Mouse (Mus musculus): ENCODE measurements at regions not wholly inside any gene's neighbourhood (a gene's known extent, or its start where the extent isn't known, plus 50 kb on each side); places are given as distances from the start of the nearest gene placed in this dataset.

GRCm38 (mm10) chr14:105604451-105604850 lies 292.2 kb downstream of the Spry2 start:
- Histone ChIP-seq H3K36me3 (ENCODE audit: control insufficient read depth in 1 of 2, insufficient read depth in 2 of 2, low read length in 2 of 2) (no peaks in the 10 kb centered on the region), H3K4me3 (ENCODE audit: control insufficient read depth in 1 of 2, insufficient read depth in 1 of 2, low read depth in 2 of 2, low read length in 2 of 2) (no peak overlapping the region), H3K79me2 (ENCODE audit: control insufficient read depth, insufficient read depth, low read length, poor library complexity) (no peaks in the 10 kb centered on the region), H3K9ac (ENCODE audit: control insufficient read depth, low read depth, low read length, poor library complexity, severe bottlenecking) (no peak overlapping the region), H3K4me1 (ENCODE audit: control insufficient read depth in 1 of 2, insufficient read depth in 2 of 2, low read length in 2 of 2) (no peaks in the 10 kb centered on the region; a peak in 1 of 4 replicates), H3K9me3 (replicated peaks; ENCODE audit: insufficient read depth, low read length) (no peaks in the 10 kb centered on the region), H3K27me3 (ENCODE audit: control insufficient read depth in 1 of 2, insufficient read depth in 2 of 2, low read length in 2 of 2) (no peaks in the 10 kb centered on the region), H3K27ac (ENCODE audit: control insufficient read depth, low read depth, low read length) (no peak overlapping the region)
- DNase-seq (ENCODE audit: low read depth, low spot score), result no peak
- no peak for TF ChIP-seq GABPA (IDR thresholded peaks at IDR 0.05; ENCODE audit: low read depth, low read length)

- no peaks in the 10 kb centered on the region for H3K27me3 ChIP-seq (ENCODE audit: control insufficient read depth in 1 of 2, insufficient read depth in 2 of 2, low read length in 2 of 2)
- no peak for TF ChIP-seq ETS1 (IDR thresholded peaks at IDR 0.05; ENCODE audit: low read depth, low read length)
- TF ChIP-seq ZMIZ1 (IDR thresholded peaks at IDR 0.05; ENCODE audit: low read depth, low read length), result no peak
- TF ChIP-seq SMC3 (IDR thresholded peaks at IDR 0.05; ENCODE audit: low read depth, low read length), result no peak
- TF ChIP-seq ELF1 (IDR thresholded peaks at IDR 0.05; ENCODE audit: low read depth, low read length), result no peak
- no peak for TF ChIP-seq JUND (IDR thresholded peaks at IDR 0.05; ENCODE audit: low read depth, low read length)
- TF ChIP-seq CTCF (IDR thresholded peaks at IDR 0.05 in 2 of 3, conservative IDR thresholded peaks at IDR 0.05 in 1 of 3; ENCODE audit: control insufficient read depth in 1 of 3, insufficient read depth in 1 of 3, low read depth in 2 of 3, low read length in 3 of 3, poor library complexity in 1 of 3, severe bottlenecking in 1 of 3), result no peak
- no peak for TF ChIP-seq GABPA (IDR thresholded peaks at IDR 0.05; ENCODE audit: low read depth, low read length)
- TF ChIP-seq NRF1 (IDR thresholded peaks at IDR 0.05; ENCODE audit: insufficient read depth, low read depth, low read length, poor library complexity, severe bottlenecking), result no peak
- TF ChIP-seq ZKSCAN1 (IDR thresholded peaks at IDR 0.05; ENCODE audit: low read depth, low read length), result no peak
- H3K36me3 ChIP-seq (ENCODE audit: control insufficient read depth in 1 of 2, insufficient read depth in 2 of 2, low read length in 2 of 2), result no peaks in the 10 kb centered on the region
- H3K27ac ChIP-seq (ENCODE audit: control insufficient read depth, low read depth, low read length), result no peak overlapping the region
- no peaks in the 10 kb centered on the region for H3K9me3 ChIP-seq (replicated peaks; ENCODE audit: insufficient read depth, low read length)
- no peak overlapping the region for H3K4me3 ChIP-seq (ENCODE audit: control insufficient read depth in 1 of 2, insufficient read depth in 1 of 2, low read depth in 2 of 2, low read length in 2 of 2)
- H3K9ac ChIP-seq (ENCODE audit: control insufficient read depth, low read depth, low read length, poor library complexity, severe bottlenecking), result no peak overlapping the region
- H3K4me1 ChIP-seq (ENCODE audit: control insufficient read depth in 1 of 2, insufficient read depth in 2 of 2, low read length in 2 of 2), result no peaks in the 10 kb centered on the region; a peak in 1 of 4 replicates
- H3K79me2 ChIP-seq (ENCODE audit: control insufficient read depth, insufficient read depth, low read length, poor library complexity), result no peaks in the 10 kb centered on the region
- no peak for DNase-seq (ENCODE audit: low read depth, low spot score)
These were observed 293.6 kb downstream of the Spry2 start for GRCm38 (mm10) chr14:105603047-105603461.

DNA sequence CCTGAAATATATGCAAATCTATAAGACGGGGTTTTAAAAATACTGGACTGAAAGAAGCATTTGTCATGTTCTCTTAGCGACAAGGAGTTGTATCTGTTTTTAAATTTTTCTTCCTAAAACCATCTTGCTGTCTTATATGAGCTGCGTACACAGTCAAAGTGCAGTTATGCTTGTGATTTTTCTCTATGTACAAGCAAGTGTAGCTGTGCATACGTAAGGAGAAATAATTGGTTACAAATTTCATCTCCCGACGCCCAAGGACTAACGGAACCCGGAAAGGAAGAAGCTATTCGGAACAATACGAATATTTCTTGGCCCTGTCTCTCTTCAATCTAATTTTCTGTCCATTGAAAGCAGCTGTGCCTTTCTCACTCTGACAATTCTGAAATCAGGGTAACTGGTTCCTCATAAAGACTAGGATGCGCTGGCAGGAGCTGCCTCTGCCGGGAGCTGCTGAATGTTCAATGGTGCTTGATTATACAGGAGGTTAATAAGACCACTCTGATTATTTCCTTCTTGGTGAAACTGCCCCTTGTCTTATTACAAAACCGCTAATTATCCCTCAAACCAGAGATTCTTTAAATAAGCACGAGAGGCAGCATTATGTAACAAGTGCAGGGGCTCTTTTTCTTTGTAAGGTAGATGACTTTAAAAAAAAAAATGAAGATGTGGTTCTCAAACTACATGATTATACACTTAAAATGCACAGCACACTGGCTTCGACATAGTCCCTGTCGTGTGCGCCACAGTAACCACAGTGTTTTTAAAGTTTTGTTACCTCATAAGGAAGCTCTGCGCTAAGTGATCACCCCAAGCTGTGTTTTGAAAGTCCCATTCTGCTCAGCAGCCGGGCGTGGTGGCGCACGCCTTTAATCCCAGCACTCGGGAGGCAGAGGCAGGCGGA lies 296.8 kb downstream of the Spry2 start:
- Histone ChIP-seq H3K4me1 (ENCODE audit: control insufficient read depth in 1 of 2, insufficient read depth in 2 of 2, low read length in 2 of 2) (no peaks in the 10 kb centered on the region; a peak in 1 of 4 replicates), H3K36me3 (ENCODE audit: control insufficient read depth in 1 of 2, insufficient read depth in 2 of 2, low read length in 2 of 2) (no peaks in the 10 kb centered on the region), H3K9ac (ENCODE audit: control insufficient read depth, low read depth, low read length, poor library complexity, severe bottlenecking) (no peak overlapping the region), H3K27ac (ENCODE audit: control insufficient read depth, low read depth, low read length) (no peak overlapping the region), H3K79me2 (ENCODE audit: control insufficient read depth, insufficient read depth, low read length, poor library complexity) (no peaks in the 10 kb centered on the region), H3K9me3 (replicated peaks; ENCODE audit: insufficient read depth, low read length) (no peaks in the 10 kb centered on the region), H3K27me3 (ENCODE audit: control insufficient read depth in 1 of 2, insufficient read depth in 2 of 2, low read length in 2 of 2) (no peaks in the 10 kb centered on the region), H3K4me3 (ENCODE audit: control insufficient read depth in 1 of 2, insufficient read depth in 1 of 2, low read depth in 2 of 2, low read length in 2 of 2) (no peak overlapping the region)
- no peak for DNase-seq (ENCODE audit: low read depth, low spot score)
- no peak for TF ChIP-seq USF1 (IDR thresholded peaks at IDR 0.05; ENCODE audit: low read depth, low read length)
- TF ChIP-seq ZMIZ1 (IDR thresholded peaks at IDR 0.05; ENCODE audit: low read depth, low read length), result no peak
- no peak for TF ChIP-seq RCOR1 (IDR thresholded peaks at IDR 0.05; ENCODE audit: low read depth, low read length)
- no peak for TF ChIP-seq ETS1 (IDR thresholded peaks at IDR 0.05; ENCODE audit: low read depth, low read length)
- TF ChIP-seq ZKSCAN1 (IDR thresholded peaks at IDR 0.05; ENCODE audit: low read depth, low read length), result no peak
- TF ChIP-seq BHLHE40 (IDR thresholded peaks at IDR 0.05; ENCODE audit: borderline replicate concordance, low read depth, low read length), result no peak
